Mouse (Mus musculus) G1E (cell line): ENCODE measurements around the gene Dmd.

Source experiments
- CTCF ChIP-seq: IDR thresholded peaks from 2 replicates; pipeline ENCODE4 v1.5.1; 2012; ENCODE audit warnings: low read depth, low read length, inconsistent platforms, mixed read lengths
- POLR2AphosphoS5 ChIP-seq: IDR thresholded peaks from 2 replicates; pipeline ENCODE4 v1.6.1; 2012; ENCODE audit warnings: low read depth, low read length, inconsistent platforms; ENCODE audit not compliant: insufficient replicate concordance
- TAL1 ChIP-seq: conservative IDR thresholded peaks from 2 replicates; pipeline ENCODE4 v1.6.1; 2012; ENCODE audit warnings: low read depth, low read length, inconsistent platforms, mixed read lengths

DNA sequence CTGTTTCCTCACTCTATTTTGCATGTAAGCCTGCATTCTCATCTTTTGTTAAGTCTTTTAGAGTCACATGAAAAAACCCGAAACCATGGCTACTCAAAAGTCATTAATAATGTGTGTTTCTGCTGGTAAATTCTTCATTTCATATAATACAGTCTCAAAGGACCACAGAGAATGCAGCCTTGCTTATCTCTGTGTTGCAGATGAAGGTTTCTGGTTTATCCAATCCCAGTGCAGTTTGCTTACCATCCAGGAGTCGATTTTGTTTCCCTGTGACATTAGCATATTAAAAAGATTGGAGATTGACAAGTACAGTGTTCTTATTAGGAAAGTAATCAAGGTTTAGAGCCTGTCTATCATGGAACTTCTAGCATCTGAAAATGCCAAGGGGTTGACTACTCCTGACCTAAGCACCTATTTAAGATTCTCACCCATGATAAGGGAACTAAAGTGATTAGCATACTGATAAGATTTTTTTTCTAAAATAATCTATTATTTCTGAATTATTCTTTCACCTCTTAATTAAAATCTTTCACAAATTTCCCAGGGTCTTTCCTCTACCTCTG is 1292.7 kb downstream of the Dmd start:
- TF ChIP-seq CTCF, result no peak
- TF ChIP-seq POLR2AphosphoS5, result no peak
- TF ChIP-seq TAL1, result no peak
